In the genomic region with DNA sequence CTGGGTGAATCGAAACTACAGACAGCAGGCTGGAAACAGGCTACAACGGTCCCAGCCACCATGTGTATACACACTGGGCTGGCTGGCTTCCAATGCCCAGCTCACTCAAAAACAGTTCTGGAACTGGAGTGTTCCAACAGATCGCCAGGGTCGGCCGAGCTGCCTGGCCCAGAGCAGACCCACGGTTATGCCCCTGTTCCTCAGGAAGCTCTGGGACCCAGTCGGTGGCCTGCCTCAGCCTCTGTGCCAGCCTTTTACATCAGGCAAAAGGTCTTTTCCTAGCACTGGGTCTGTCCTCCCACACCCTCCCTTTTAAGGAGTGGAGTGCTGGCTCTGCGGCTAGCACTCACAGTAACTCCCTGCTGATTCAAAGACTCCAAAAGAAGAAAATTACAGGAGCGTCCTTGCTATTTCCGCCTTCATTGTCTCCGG, we compare ENCODE assay signal across 8 mouse cellular contexts. TPM values are rescaled to one million over a fixed set of nuclear protein-coding genes. Genes with fewer than 3 reads are reported as not detected.
A peak's percentile ranks its signal among the peaks of the same experiment; 100 is the strongest.
DNase-seq lines count a peak whose midpoint lies in the region; ATAC-seq and TF ChIP-seq lines count a peak whose summit lies in the region.

No protein-coding gene starts in this region.

- no peak overlapping the region for H3K4me3 ChIP-seq in intestine, embryonic 15.5 days (replicated peaks)
- no peak overlapping the region for H3K4me3 ChIP-seq in midbrain, postnatal 0 days (ENCODE audit: low read depth, low read length)

- DNase-seq in Patski (ENCODE audit: low read depth, low spot score): no peak
- DNase-seq in gastrocnemius, adult 18-20 months (ENCODE audit: low spot score): peak; percentile 61
- peak; percentile 22 to 50 for DNase-seq in left cerebral cortex, adult 9 months (ENCODE audit: low spot score in 2 of 2)
- peak; percentile 87 for DNase-seq in midbrain, postnatal 0 days (ENCODE audit: low spot score)
- DNase-seq in urinary bladder, postnatal 14 days (ENCODE audit: low spot score): peak; percentile 72
- no peak for DNase-seq in thymus, postnatal 14 days

- no peaks in the 10 kb centered on the region for H3K9me3 ChIP-seq in intestine, embryonic 15.5 days
- no peaks in the 10 kb centered on the region for H3K9me3 ChIP-seq in midbrain, postnatal 0 days (ENCODE audit: low read length)

- 0 out of 2 replicates have a peak, but pooled peaks cover 5% of the 10 kb centered on the region for H3K36me3 ChIP-seq in intestine, embryonic 15.5 days
- no peaks in the 10 kb centered on the region for H3K36me3 ChIP-seq in midbrain, postnatal 0 days (ENCODE audit: insufficient read depth, low read length)

- CTCF ChIA-PET in Patski (lab: Charles Lee): interaction anchor here (1.6 kb wide), 1 partner anchor 29 kb away, joined by 5 read pairs; no protein-coding TSS in a partner anchor

- ATAC-seq in Patski: peak; percentile 23
- 0 out of 2 replicates have a peak, but pooled peaks have one; percentile 29 for ATAC-seq in cerebellum, adult (ENCODE audit: insufficient number of reproducible peaks, low FRiP score, low TSS enrichment)
- peak; percentile 49 for ATAC-seq in intestine, embryonic 15.5 days
- ATAC-seq in midbrain, postnatal 0 days (ENCODE audit: low FRiP score): no peak

- peak overlapping the region; percentile 77 for H3K27ac ChIP-seq in intestine, embryonic 15.5 days
- H3K27ac ChIP-seq in midbrain, postnatal 0 days (ENCODE audit: low read depth, low read length): peak overlapping the region; percentile 73

- H3K4me1 ChIP-seq in intestine, embryonic 15.5 days (replicated peaks): peaks cover 32% of the 10 kb centered on the region
- H3K4me1 ChIP-seq in midbrain, postnatal 0 days (ENCODE audit: insufficient read depth, low read length): peaks cover 10% of the 10 kb centered on the region

- in situ Hi-C loops in Patski (cut with MboI; ENCODE audit: low pct_unique_long_range_greater_than_20kb): no loop called here

- peak overlapping the region; percentile 30; the same call in 1 of the 2 replicates for H3K4me2 ChIP-seq in intestine, embryonic 15.5 days (replicated peaks)
- H3K4me2 ChIP-seq in midbrain, postnatal 0 days (ENCODE audit: low read depth, low read length, poor library complexity, severe bottlenecking): peak overlapping the region; percentile 18

- POLR2A ChIA-PET in Patski (lab: Charles Lee): interaction anchor here (0.5 to 0.6 kb wide), 2 partner anchors 10 to 73 kb away, joined by 4 to 5 read pairs; no protein-coding TSS in a partner anchor

- H3K9ac ChIP-seq in intestine, embryonic 15.5 days: peak overlapping the region; percentile 8; the same call in 1 of the 2 replicates
- 0 out of 2 replicates have a peak overlapping the region, but pooled peaks have one; percentile 13 for H3K9ac ChIP-seq in midbrain, postnatal 0 days (replicated peaks; ENCODE audit: low read length, poor library complexity, severe bottlenecking)

- WGBS in intestine, embryonic 15.5 days: 38% methylated on average over 11 of the region's 11 CpGs
- 32% methylated on average over 11 of the region's 11 CpGs for WGBS in midbrain, postnatal 0 days

- no peaks in the 10 kb centered on the region for H3K27me3 ChIP-seq in Patski
- H3K27me3 ChIP-seq in intestine, embryonic 15.5 days (replicated peaks): no peaks in the 10 kb centered on the region
- no peaks in the 10 kb centered on the region for H3K27me3 ChIP-seq in midbrain, postnatal 0 days (ENCODE audit: insufficient read depth, low read length)

- TF ChIP-seq CTCF in Patski (IDR thresholded peaks at IDR 0.05): no peak
- no peak for TF ChIP-seq CTCF in midbrain, postnatal 0 days (IDR thresholded peaks at IDR 0.05)

RNA-seq across cellular contexts. Expression of gene Fgfr2, which starts 34.3 kb away (rescaled TPM):
- polyA plus RNA-seq in Patski (2021): 48.8 TPM
- total RNA-seq in gastrocnemius, adult 18-20 months (2021): under 1 TPM; 0.43 to 0.88 TPM
- polyA plus RNA-seq in intestine, embryonic 15.5 days (2015; fragmentation: Nextera tagmentation; extraction: Ambion mirVana): 61.9 and 67.0 TPM in 2 replicates
- 32.6 and 37.2 TPM in 2 replicates for total RNA-seq in midbrain, postnatal 0 days (2014; rRNA removed)
- polyA plus RNA-seq in midbrain, postnatal 0 days (2015; fragmentation: Nextera tagmentation; extraction: Ambion mirVana): 10.7 and 12.1 TPM in 2 replicates

RNA-seq across cellular contexts. Expression of gene Ctbp2, which starts 35.3 kb away (rescaled TPM):
- polyA plus RNA-seq in Patski (2021): 82.8 TPM
- total RNA-seq in gastrocnemius, adult 18-20 months (2021): 10 to 100 TPM; 17.7 to 21.8 TPM
- 85.3 and 85.5 TPM in 2 replicates for polyA plus RNA-seq in intestine, embryonic 15.5 days (2015; fragmentation: Nextera tagmentation; extraction: Ambion mirVana)
- total RNA-seq in midbrain, postnatal 0 days (2014; rRNA removed): 58.6 and 64.8 TPM in 2 replicates
- polyA plus RNA-seq in midbrain, postnatal 0 days (2015; fragmentation: Nextera tagmentation; extraction: Ambion mirVana): 25.9 and 29.1 TPM in 2 replicates

Comparison
In these comparisons a context has a peak if more than half of its experiments do, and no peak if none do; other contexts are left out.
1. DNase-seq: peak in gastrocnemius, adult 18-20 months (single experiment), left cerebral cortex, adult 9 months (2 of 2), midbrain, postnatal 0 days (single experiment) and urinary bladder, postnatal 14 days (single experiment); none in Patski (single experiment) and thymus, postnatal 14 days (single experiment).